Mouse (Mus musculus): ENCODE data around the gene Gm11541.

Gm11541 gene

GRCm38 (mm10) chr11:94704472-94704871 is at the start of gene Gm11541:
Gene Gm11541 (minus strand): TSS chr11:94704499.
- CTCF ChIA-PET = interaction anchor here in 3 of 4 experiments (0.9 to 2.6 kb wide), 3 partner anchors 25 to 26 kb away, joined by 6 to 11 read pairs (median 10); no protein-coding TSS in a partner anchor

GRCm38 (mm10) chr11:94752946-94753713 is 48.8 kb upstream of the Gm11541 start:
- ChIA-PET CTCF (interaction anchor here in 2 of 4 experiments (0.7 to 1.7 kb wide), 4 partner anchors 23 to 66 kb away, joined by 3 to 8 read pairs (median 4); no protein-coding TSS in a partner anchor), POLR2A (interaction anchor here in 2 of 4 experiments (1.1 to 1.2 kb wide), 2 partner anchors 10 to 23 kb away, joined by 3 read pairs; no protein-coding TSS in a partner anchor)

More at GRCm38 (mm10) chr11:94704472-94704871, at the start of gene Gm11541:
- POLR2A ChIA-PET = interaction anchor here in 1 of 4 experiments (0.6 to 1.3 kb wide), 3 partner anchors 9 to 190 kb away, joined by 3 read pairs; no protein-coding TSS in a partner anchor

- ChIA-PET POLR2A (interaction anchor here in 1 of 4 experiments (0.6 kb wide), 1 partner anchor 60 kb away, joined by 5 read pairs; no protein-coding TSS in a partner anchor), CTCF (interaction anchor here (0.5 to 5.6 kb wide), 8 partner anchors 11 to 167 kb away, joined by 3 to 27 read pairs (median 4); no protein-coding TSS in a partner anchor)
Measured at GRCm38 (mm10) chr11:94741732-94742272, 37.5 kb upstream of the Gm11541 start, which contains the start of gene Cdc34b. Gene Cdc34b (plus strand): TSS chr11:94741782.

- ChIA-PET POLR2A (no interaction called here), CTCF (interaction anchor here in 1 of 4 experiments (1.0 kb wide), 1 partner anchor 201 kb away, joined by 5 read pairs; no protein-coding TSS in a partner anchor)
Measured at GRCm38 (mm10) chr11:94735746-94736145, 31.4 kb upstream of the Gm11541 start.

- CTCF ChIA-PET = interaction anchor here in 3 of 4 experiments (0.5 to 4.8 kb wide), 8 partner anchors 35 to 184 kb away, joined by 3 to 126 read pairs (median 4); partner anchors contain the start of gene Tmem92 (in 1 of the 3)
Measured at GRCm38 (mm10) chr11:94732773-94733172, 28.5 kb upstream of the Gm11541 start.

GRCm38 (mm10) chr11:94731229-94731628 is 26.9 kb upstream of the Gm11541 start:
- POLR2A ChIA-PET = interaction anchor here in 3 of 4 experiments (0.5 to 1.6 kb wide), 6 partner anchors 15 to 179 kb away, joined by 3 to 6 read pairs (median 3); no protein-coding TSS in a partner anchor
- CTCF ChIA-PET = interaction anchor here (0.6 to 4.8 kb wide), 34 partner anchors 9 to 208 kb away, joined by 3 to 126 read pairs (median 11); partner anchors contain the start of genes Cdc34b (in 1 of the 4), Col1a1 (in 1 of the 4), Gm11541 (in 1 of the 4) and Lrrc59 (in 1 of the 4)

More at GRCm38 (mm10) chr11:94732773-94733172, 28.5 kb upstream of the Gm11541 start:
- POLR2A ChIA-PET = interaction anchor here in 2 of 4 experiments (0.9 to 1.6 kb wide), 4 partner anchors 16 to 52 kb away, joined by 3 read pairs; no protein-coding TSS in a partner anchor

GRCm38 (mm10) chr11:94730261-94730660 is 26.0 kb upstream of the Gm11541 start:
- POLR2A ChIA-PET = interaction anchor here in 3 of 4 experiments (0.6 to 2.0 kb wide), 17 partner anchors 17 to 580 kb away, joined by 3 to 11 read pairs (median 4); partner anchors contain the start of genes Lrrc59 (in 3 of the 3) and Tob1 (in 1 of the 3)
- CTCF ChIA-PET = interaction anchor here (0.5 to 4.8 kb wide), 176 partner anchors 8 to 1899 kb away, joined by 3 to 126 read pairs (median 4); partner anchors contain the start of genes Cdc34b (in 3 of the 4), Gm11541 (in 3 of the 4), Lrrc59 (in 3 of the 4) and Rsad1 (in 3 of the 4)

- CTCF ChIA-PET = interaction anchor here (0.6 to 4.8 kb wide), 166 partner anchors 8 to 1900 kb away, joined by 3 to 126 read pairs (median 5); partner anchors contain the start of genes Cdc34b (in 3 of the 4), Gm11541 (in 3 of the 4), Lrrc59 (in 3 of the 4) and Rsad1 (in 3 of the 4)
- POLR2A ChIA-PET = interaction anchor here in 3 of 4 experiments (0.6 to 2.0 kb wide), 18 partner anchors 18 to 579 kb away, joined by 3 to 11 read pairs (median 4); partner anchors contain the start of genes Lrrc59 (in 3 of the 3) and Tob1 (in 1 of the 3)
Measured at GRCm38 (mm10) chr11:94729565-94729964, 25.3 kb upstream of the Gm11541 start.

GRCm38 (mm10) chr11:94728545-94728944 is 24.2 kb upstream of the Gm11541 start:
- ChIA-PET CTCF (interaction anchor here in 1 of 4 experiments (0.9 to 3.0 kb wide), 2 partner anchors 10 to 58 kb away, joined by 3 to 33 read pairs; no protein-coding TSS in a partner anchor), POLR2A (interaction anchor here in 2 of 4 experiments (0.7 to 2.0 kb wide), 2 partner anchors 57 to 72 kb away, joined by 3 to 5 read pairs; no protein-coding TSS in a partner anchor)

- POLR2A ChIA-PET = interaction anchor here in 1 of 4 experiments (0.7 to 0.9 kb wide), 2 partner anchors 9 to 646 kb away, joined by 3 read pairs; no protein-coding TSS in a partner anchor
Measured at GRCm38 (mm10) chr11:94727306-94727705, 23.0 kb upstream of the Gm11541 start.

GRCm38 (mm10) chr11:94719216-94719615 is 14.9 kb upstream of the Gm11541 start:
- ChIA-PET CTCF (interaction anchor here in 3 of 4 experiments (0.6 to 4.3 kb wide), 4 partner anchors 11 to 524 kb away, joined by 4 to 33 read pairs (median 13); no protein-coding TSS in a partner anchor), POLR2A (interaction anchor here in 2 of 4 experiments (0.6 to 1.3 kb wide), 4 partner anchors 8 to 508 kb away, joined by 3 read pairs; partner anchors contain the start of gene Tob1 (in 1 of the 2))

More at GRCm38 (mm10) chr11:94727306-94727705, 23.0 kb upstream of the Gm11541 start:
- CTCF ChIA-PET = interaction anchor here in 3 of 4 experiments (0.6 to 1.9 kb wide), 5 partner anchors 11 to 114 kb away, joined by 3 to 10 read pairs (median 4); no protein-coding TSS in a partner anchor

- ChIA-PET POLR2A (interaction anchor here in 1 of 4 experiments (0.6 to 1.3 kb wide), 4 partner anchors 9 to 507 kb away, joined by 3 read pairs; partner anchors contain the start of gene Tob1), CTCF (interaction anchor here in 3 of 4 experiments (0.6 to 4.3 kb wide), 5 partner anchors 12 to 30 kb away, joined by 4 to 33 read pairs (median 8); no protein-coding TSS in a partner anchor)
Measured at GRCm38 (mm10) chr11:94718113-94718909, 14.0 kb upstream of the Gm11541 start.

- CTCF ChIA-PET = interaction anchor here (0.5 to 4.3 kb wide), 22 partner anchors 9 to 290 kb away, joined by 3 to 33 read pairs (median 4); partner anchors contain the start of gene Lrrc59 (in 1 of the 4)
Measured at GRCm38 (mm10) chr11:94717239-94717638, 12.9 kb upstream of the Gm11541 start.

GRCm38 (mm10) chr11:94716754-94717153 is 12.5 kb upstream of the Gm11541 start:
- ChIA-PET CTCF (interaction anchor here (0.5 to 4.3 kb wide), 29 partner anchors 9 to 754 kb away, joined by 3 to 33 read pairs (median 4); partner anchors contain the start of gene Lrrc59 (in 1 of the 4)), POLR2A (interaction anchor here (0.6 to 1.4 kb wide), 11 partner anchors 12 to 479 kb away, joined by 3 to 6 read pairs (median 3); no protein-coding TSS in a partner anchor)

More at GRCm38 (mm10) chr11:94717239-94717638, 12.9 kb upstream of the Gm11541 start:
- POLR2A ChIA-PET = interaction anchor here in 3 of 4 experiments (0.6 to 1.4 kb wide), 6 partner anchors 12 to 479 kb away, joined by 3 to 6 read pairs (median 3); no protein-coding TSS in a partner anchor

- ChIA-PET CTCF (interaction anchor here in 2 of 4 experiments (0.6 to 1.7 kb wide), 2 partner anchors 11 to 134 kb away, joined by 4 to 6 read pairs; no protein-coding TSS in a partner anchor), POLR2A (interaction anchor here in 2 of 4 experiments (0.7 kb wide), 2 partner anchors 229 to 351 kb away, joined by 5 to 11 read pairs; no protein-coding TSS in a partner anchor)
Measured at GRCm38 (mm10) chr11:94715622-94716021, 11.3 kb upstream of the Gm11541 start.

All from embryonic stem cell, embryonic (primary cell).